Mouse (Mus musculus) brain, embryonic 18.5 days (tissue): ENCODE data around the gene Zap70.
"Not testable (repeated sequence)": the region's sequence is repeated elsewhere in the genome, so short reads cannot be mapped to it uniquely, and the experiment has no call there.

Source experiments
- DNase-seq: peaks from one replicate; pipeline ENCODE4 v3.0.0-alpha.2; 2012; ENCODE audit warnings: low read depth, low spot score

Zap70 gene

DNA sequence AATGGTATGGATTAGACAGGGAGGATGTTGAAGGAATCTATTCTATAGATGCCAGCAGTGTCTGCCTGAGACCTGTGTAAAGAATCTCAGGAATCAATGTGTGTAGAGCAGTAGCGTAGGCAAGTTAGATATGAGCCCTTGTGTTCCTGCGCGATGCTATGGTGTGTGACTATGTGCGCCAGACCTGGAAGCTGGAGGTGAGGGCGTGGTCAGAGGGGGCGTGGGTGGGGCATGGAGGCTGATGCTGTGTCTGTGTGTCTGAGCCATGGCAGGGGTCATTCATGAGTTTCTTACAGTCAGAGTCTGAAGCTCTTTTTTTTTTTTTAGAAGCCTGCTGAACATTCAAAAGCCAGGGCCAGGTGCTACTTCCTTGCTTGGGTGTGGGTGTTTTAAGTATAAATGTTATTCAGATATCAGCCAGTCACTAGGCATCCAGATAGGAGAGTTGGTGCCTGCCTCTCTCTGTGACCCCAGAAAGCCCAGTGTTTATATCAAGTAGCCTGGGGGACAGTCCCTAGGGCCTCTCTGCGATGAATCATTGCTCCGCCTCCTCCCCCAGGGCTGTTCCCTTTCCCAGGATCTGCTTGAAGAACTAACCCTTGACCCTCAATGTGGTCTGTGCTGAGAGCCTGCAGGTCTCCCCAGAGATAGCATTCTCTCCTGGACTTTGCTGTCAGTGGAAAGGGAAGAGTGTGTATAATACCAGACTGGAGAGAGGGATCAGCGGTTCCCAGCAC is 10.8 kb downstream of the Zap70 start:
- no peak for DNase-seq

DNA sequence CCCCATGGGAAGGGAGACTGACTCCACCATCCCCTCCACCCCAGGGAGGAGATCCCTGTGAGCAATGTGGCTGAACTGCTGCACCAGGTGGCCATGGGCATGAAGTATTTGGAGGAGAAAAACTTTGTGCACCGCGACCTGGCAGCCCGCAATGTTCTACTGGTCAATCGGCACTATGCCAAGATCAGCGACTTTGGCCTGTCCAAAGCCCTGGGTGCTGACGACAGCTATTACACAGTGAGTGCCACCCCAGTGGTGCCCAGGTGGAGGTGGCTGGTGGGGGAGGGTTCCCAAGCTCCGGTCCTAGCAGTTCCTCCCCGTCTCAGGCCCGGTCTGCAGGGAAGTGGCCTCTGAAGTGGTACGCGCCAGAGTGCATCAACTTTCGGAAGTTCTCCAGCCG is 19.2 kb downstream of the Zap70 start:
- DNase-seq: no peak

- no peak for DNase-seq
Observed at GRCm38 (mm10) chr1:36782476-36782875, 20.9 kb downstream of the Zap70 start.

GRCm38 (mm10) chr1:36784365-36785134 is 23.0 kb downstream of the Zap70 start:
- DNase-seq: peak; percentile 69

DNA sequence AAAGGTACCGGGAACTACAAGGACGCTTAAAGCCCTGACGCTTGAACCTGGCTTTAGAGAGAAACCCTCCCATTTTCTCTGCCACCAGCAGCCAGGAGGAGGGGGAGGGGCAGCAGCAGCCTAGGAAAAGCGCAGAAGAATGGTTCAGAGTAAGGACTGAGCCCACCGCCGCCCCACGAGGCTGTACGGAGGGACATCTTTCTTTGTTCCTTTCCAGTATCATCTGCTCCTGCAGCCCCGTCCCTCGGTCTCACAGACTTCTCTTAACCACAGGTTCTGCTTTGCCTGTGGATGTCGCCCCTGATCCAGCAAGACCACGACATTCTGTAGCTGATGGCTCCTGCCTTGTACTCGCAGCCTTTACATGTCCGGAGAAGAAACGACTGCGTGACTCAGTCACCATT is 23.6 kb downstream of the Zap70 start:
- DNase-seq: peak; percentile 59

DNA sequence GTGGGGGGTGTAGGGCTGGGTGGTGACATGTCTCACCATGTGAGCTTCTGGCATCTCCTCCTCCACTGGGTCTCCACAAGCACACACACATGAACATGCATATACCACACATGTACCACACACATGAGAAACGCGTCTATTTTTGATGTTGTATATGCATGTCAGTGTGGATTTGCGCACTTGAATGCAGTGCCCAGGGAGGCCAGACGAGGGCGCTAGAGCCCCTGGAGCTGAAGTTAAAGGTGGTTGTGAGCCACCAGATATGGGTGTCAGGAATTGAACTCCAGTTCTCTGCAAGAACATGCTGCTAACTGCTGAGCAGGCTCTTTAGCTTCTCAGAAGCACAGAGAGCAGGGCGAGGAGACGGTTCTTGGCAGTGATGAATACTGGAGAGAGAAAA is 24.8 kb downstream of the Zap70 start:
- DNase-seq: no peak

GRCm38 (mm10) chr1:36789416-36789815 is 27.8 kb downstream of the Zap70 start:
- DNase-seq: no peak

DNA sequence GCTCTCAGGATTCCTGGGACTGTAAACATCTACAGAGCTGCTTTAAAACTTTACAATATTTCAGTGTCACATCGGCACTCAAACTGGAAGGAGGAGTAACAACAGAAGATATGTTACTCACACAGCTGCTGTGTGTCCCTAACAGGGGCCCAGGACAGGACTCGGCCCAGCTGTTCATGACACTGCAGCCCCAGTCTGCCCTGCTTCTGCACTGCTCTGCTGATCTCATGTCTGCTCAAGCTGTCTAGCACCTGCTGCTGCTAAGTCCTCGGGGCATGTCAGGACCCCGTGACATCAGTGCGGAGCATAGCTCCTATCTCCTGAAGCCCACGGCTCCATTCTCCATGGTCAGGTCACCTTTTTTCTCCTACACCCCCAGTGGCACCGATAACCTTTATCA is 35.1 kb downstream of the Zap70 start:
- no peak for DNase-seq

- no peak for DNase-seq
Observed at GRCm38 (mm10) chr1:36797481-36797880, 35.9 kb downstream of the Zap70 start.

DNA sequence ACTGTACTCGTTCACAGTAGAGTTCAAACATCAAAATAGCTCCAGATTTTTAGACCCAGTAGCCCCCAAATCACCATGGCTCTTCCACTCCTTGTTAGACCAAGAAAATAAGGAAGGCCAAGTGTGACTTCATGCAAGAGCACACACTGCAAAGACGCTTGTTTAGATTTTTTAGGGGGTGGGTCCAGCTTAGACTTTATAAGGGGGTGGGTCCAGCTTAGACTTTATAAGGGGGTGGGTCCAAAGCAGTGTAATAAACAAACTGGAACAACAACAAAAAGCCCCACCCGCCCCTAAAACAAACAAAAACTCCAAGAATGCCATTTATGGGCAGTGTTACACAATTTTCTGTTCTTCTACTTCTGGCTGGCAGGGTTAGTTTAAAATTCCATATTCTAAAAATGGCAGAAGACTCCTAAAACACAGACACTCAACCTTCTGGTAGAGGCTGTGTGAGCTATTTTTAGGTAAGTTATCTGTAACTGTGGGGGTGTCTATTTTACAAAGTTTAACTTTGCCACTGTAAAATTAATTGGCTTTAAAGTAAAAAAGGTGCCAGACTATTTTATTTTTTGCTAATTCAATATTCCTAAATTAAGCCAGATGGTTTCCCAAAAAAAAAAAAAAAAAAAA is 38.9 kb downstream of the Zap70 start:
- no peak for DNase-seq

- DNase-seq: no peak
Observed at GRCm38 (mm10) chr1:36804259-36804658, 42.7 kb downstream of the Zap70 start.

GRCm38 (mm10) chr1:36804833-36805232 is 43.2 kb downstream of the Zap70 start:
- DNase-seq: no peak

- no peak for DNase-seq
Observed at GRCm38 (mm10) chr1:36806181-36806905, 44.7 kb downstream of the Zap70 start.

DNA sequence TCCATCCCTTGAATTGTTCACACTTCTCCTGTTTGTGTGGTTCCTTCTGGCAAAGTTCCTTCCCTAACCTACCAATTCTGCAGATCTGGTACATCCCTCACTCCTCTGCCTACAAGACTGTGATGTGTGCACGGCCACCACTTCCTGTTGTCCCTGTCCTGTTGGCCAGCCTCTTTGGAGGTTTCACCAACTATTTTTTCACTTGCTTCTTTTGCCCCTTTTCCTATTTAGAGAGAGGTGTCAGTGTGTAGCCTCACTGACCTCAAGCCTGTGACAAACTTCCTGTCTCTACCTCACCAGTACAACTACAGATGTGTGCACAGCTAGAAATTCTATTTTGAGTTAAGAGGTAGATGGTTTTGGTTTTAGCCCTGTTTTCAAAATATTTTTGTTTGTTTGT is 45.5 kb downstream of the Zap70 start:
- DNase-seq: no peak

DNA sequence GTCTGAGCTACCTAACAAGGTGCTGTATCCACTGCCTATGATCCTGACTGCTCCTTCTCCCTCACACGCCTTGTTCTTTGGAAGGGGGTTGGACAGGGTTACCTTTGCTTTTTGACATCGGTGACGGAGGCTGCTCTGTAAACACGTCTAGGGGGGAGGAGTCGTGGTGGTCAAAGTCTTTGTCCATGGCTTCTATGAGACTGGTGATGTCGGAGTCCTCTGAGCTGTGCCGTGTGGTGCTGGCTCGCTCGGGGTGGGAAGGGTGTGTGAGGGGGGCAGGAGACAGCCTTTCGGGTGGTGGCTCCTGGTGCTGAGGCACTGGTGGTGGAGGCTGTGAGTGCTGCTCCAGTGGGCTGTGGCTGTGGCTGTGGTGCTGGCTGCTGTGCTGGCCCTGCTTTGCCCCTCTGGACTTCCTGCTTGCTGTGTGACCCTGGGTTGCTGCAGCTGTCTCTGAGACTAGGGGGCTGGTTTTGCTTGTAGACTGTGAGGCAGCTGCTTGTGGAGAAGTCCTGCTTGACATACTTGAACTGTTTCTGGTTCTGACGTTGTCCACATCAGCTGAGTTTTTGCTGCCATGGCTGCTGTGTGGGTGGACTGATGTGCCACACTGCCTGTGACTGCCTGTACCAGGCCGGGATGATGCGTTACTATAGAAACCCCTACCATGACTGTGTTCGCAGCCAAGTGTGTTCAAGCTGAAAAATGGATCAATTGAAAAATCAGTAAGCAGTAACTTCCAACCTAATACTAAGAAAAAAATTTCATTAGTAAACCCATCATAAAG is 46.4 kb downstream of the Zap70 start:
- DNase-seq: no peak

GRCm38 (mm10) chr1:36811806-36812205 is 50.2 kb downstream of the Zap70 start:
- no peak for DNase-seq

GRCm38 (mm10) chr1:36813415-36813814 is 51.8 kb downstream of the Zap70 start:
- peak; percentile 39 for DNase-seq

DNA sequence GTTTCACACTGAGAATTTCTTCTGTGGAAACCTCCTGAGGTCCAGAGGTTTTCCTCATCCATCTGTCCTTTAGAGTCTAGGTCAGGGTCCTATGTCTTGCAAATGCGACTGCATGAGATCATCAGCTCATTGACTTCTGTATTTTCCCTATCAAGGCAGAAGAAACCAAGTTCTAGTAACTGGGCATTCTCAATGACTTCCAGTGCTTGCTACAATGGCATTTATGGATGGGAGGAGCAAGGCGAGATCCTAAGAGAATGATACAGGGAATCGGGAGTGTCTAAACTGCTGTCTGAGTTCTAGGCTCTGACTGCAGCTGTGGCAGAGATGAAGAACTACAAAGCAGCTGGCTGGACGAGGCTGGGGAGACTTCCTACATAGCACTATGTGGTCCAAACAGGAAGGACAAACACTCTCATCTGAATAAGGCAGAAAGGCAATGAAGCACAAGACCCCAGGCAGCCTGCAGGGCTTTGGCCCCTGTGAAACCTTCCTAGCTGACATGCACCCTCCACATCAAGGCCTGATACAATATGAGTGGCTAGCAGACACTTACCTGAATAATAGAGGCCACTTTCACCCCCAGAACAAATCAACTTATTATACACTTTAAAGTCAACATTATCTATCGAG is 52.8 kb downstream of the Zap70 start:
- DNase-seq: no peak

DNA sequence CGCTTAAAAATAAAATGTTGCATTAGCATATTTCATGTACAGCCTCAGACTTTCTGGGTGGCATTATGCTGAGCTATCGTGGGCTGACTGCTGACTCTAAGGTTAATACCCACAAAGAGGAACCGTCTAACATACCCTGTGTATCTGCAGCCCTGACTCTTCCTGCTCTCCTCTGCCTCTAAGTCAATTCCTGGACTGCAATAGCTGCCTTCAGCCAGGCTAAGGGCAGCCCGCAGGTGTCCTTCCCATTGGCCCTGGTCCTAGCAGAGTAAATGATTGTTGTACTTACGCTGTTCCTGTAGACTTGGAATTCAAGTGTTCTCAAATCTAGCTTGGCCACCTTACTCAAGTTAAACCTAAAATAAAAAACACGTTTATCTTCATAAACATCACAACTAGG is 53.6 kb downstream of the Zap70 start:
- DNase-seq: no peak

- DNase-seq: not testable (repeated sequence)
Observed at GRCm38 (mm10) chr1:36821918-36822317, 60.3 kb downstream of the Zap70 start.

DNA sequence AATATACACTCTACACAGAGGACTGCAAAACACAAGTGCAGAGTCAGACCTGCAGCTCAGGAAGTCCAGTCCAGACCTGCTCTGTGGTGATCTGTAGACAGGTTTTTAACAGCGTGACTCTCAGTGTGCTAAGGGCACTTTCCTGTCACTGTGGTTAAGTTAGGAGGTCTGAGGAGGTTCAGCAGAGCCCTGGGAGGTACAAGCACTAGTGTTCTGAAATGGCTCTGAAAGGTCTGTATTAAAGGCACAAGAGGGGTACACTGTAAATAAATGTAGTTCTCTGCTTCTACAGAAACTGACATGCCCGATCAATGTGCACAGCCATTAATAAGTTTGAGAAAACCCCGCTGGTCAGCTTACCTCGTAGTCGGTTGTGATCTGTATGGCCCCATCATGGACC is 62.8 kb downstream of the Zap70 start:
- no peak for DNase-seq
